Mouse (Mus musculus): ENCODE results near the gene Cys1. TPM values are rescaled to one million over a fixed set of nuclear protein-coding genes. Genes with fewer than 3 reads are reported as not detected.

Gene Cys1
- polyA plus RNA-seq (2012; fragmentation: generic; extraction: Trizol) = under 1 TPM in 1 of 2 experiments, not detected in 1; 0.32 TPM

GRCm38 (mm10) chr12:24681286-24682023 is at the start of gene Cys1:
Gene Cys1 (minus strand): TSS chr12:24681813.

GRCm38 (mm10) chr12:24707954-24708823 is 26.6 kb upstream of the Cys1 start, which contains the start of gene Rrm2:
Gene Rrm2 (plus strand): TSS chr12:24708241.

GRCm38 (mm10) chr12:24651063-24651557 is 30.5 kb downstream of the Cys1 start, which contains the start of gene Klf11:
Gene Klf11 (plus strand): TSS chr12:24651274.

Other genes with a start within 250 kb of the Cys1 start
- 10 to 100 TPM in 1 of 2 experiments, 1 to 10 TPM in 1; 4.4 to 13.8 TPM for gene Taf1b, start 183.5 kb downstream of the Cys1 start, polyA plus RNA-seq (2012; fragmentation: generic; extraction: Trizol)
- under 1 TPM; 0.05 to 0.08 TPM for gene Grhl1, start 109.5 kb downstream of the Cys1 start, polyA plus RNA-seq (2012; fragmentation: generic; extraction: Trizol)
- gene Klf11, start 30.5 kb downstream of the Cys1 start, polyA plus RNA-seq (2012; fragmentation: generic; extraction: Trizol) = 1 to 10 TPM in 1 of 2 experiments, under 1 TPM in 1; 0.27 to 2.1 TPM
- 10 to 100 TPM; 15.7 to 28.1 TPM for gene Rrm2, start 26.4 kb upstream of the Cys1 start, polyA plus RNA-seq (2012; fragmentation: generic; extraction: Trizol)
- under 1 TPM; 0.14 to 0.33 TPM for gene Mboat2, start 149.1 kb upstream of the Cys1 start, polyA plus RNA-seq (2012; fragmentation: generic; extraction: Trizol)